Mouse (Mus musculus): Measurements from ENCODE around the gene Rpia. TPM values are rescaled to one million over a fixed set of nuclear protein-coding genes. Genes with fewer than 3 reads are reported as not detected.

Gene Rpia
- polyA plus RNA-seq, 1 experiment from 2014 or later = 3.5 TPM

GRCm38 (mm10) chr6:70768769-70769168 is 23.3 kb downstream of the Rpia start:
- H3K4me2 ChIP-seq (replicated peaks) = no peak overlapping the region
- no peak overlapping the region for H3K27ac ChIP-seq
- WGBS = 41% methylated on average over 6 of the region's 6 CpGs
- H3K4me3 ChIP-seq (replicated peaks) = no peak overlapping the region
- H3K36me3 ChIP-seq = peaks cover 81% of the 10 kb centered on the region
- no peaks in the 10 kb centered on the region for H3K27me3 ChIP-seq
- H3K4me1 ChIP-seq (replicated peaks) = no peaks in the 10 kb centered on the region
- no peak overlapping the region for H3K9ac ChIP-seq (replicated peaks)
- ATAC-seq = peak; percentile 75
- no peaks in the 10 kb centered on the region for H3K9me3 ChIP-seq

- H3K27ac ChIP-seq = no peak overlapping the region
- 92% methylated on average over 8 of the region's 8 CpGs for WGBS
- no peak for ATAC-seq
- H3K27me3 ChIP-seq = no peaks in the 10 kb centered on the region
- no peak overlapping the region for H3K9ac ChIP-seq (replicated peaks)
- H3K4me1 ChIP-seq (replicated peaks) = no peaks in the 10 kb centered on the region
- H3K4me3 ChIP-seq (replicated peaks) = no peak overlapping the region
- no peak overlapping the region for H3K4me2 ChIP-seq (replicated peaks)
- H3K36me3 ChIP-seq = peaks cover 45% of the 10 kb centered on the region
- H3K9me3 ChIP-seq = no peaks in the 10 kb centered on the region
Measured at GRCm38 (mm10) chr6:70765076-70765475, 27.0 kb downstream of the Rpia start.

- H3K4me3 ChIP-seq (replicated peaks) = no peak overlapping the region
- no peaks in the 10 kb centered on the region for H3K9me3 ChIP-seq
- H3K4me1 ChIP-seq (replicated peaks) = no peaks in the 10 kb centered on the region
- no peak overlapping the region for H3K27ac ChIP-seq
- ATAC-seq = no peak
- no peaks in the 10 kb centered on the region for H3K27me3 ChIP-seq
- no peak overlapping the region for H3K9ac ChIP-seq (replicated peaks)
- peaks cover 40% of the 10 kb centered on the region for H3K36me3 ChIP-seq
- no peak overlapping the region for H3K4me2 ChIP-seq (replicated peaks)
- WGBS = 92% methylated on average over 5 of the region's 5 CpGs
Measured at GRCm38 (mm10) chr6:70764551-70764950, 27.5 kb downstream of the Rpia start.

GRCm38 (mm10) chr6:70763881-70764280 is 28.2 kb downstream of the Rpia start:
- 98% methylated on average over 4 of the region's 4 CpGs for WGBS
- ATAC-seq = no peak
- no peak overlapping the region for H3K9ac ChIP-seq (replicated peaks)
- no peaks in the 10 kb centered on the region for H3K27me3 ChIP-seq
- no peak overlapping the region for H3K4me3 ChIP-seq (replicated peaks)
- no peaks in the 10 kb centered on the region for H3K4me1 ChIP-seq (replicated peaks)
- no peak overlapping the region for H3K4me2 ChIP-seq (replicated peaks)
- H3K9me3 ChIP-seq = no peaks in the 10 kb centered on the region
- H3K27ac ChIP-seq = no peak overlapping the region
- peaks cover 36% of the 10 kb centered on the region for H3K36me3 ChIP-seq

- no peaks in the 10 kb centered on the region for H3K27me3 ChIP-seq
- no peak overlapping the region for H3K27ac ChIP-seq
- H3K4me1 ChIP-seq (replicated peaks) = no peaks in the 10 kb centered on the region
- H3K9ac ChIP-seq (replicated peaks) = no peak overlapping the region
- H3K36me3 ChIP-seq = peaks cover 26% of the 10 kb centered on the region
- no peak overlapping the region for H3K4me3 ChIP-seq (replicated peaks)
- WGBS = 90% methylated on average over 6 of the region's 6 CpGs
- no peak for ATAC-seq
- H3K9me3 ChIP-seq = no peaks in the 10 kb centered on the region
- H3K4me2 ChIP-seq (replicated peaks) = no peak overlapping the region
Measured at GRCm38 (mm10) chr6:70762659-70763058, 29.4 kb downstream of the Rpia start.

GRCm38 (mm10) chr6:70760951-70761350 is 31.1 kb downstream of the Rpia start:
- WGBS = 87% methylated on average over 4 of the region's 4 CpGs
- Histone ChIP-seq H3K27me3 (no peaks in the 10 kb centered on the region), H3K4me3 (replicated peaks) (no peak overlapping the region), H3K27ac (no peak overlapping the region), H3K9me3 (no peaks in the 10 kb centered on the region), H3K36me3 (peaks cover 12% of the 10 kb centered on the region), H3K4me2 (replicated peaks) (no peak overlapping the region), H3K9ac (replicated peaks) (no peak overlapping the region), H3K4me1 (replicated peaks) (no peaks in the 10 kb centered on the region)
- ATAC-seq = no peak

- Histone ChIP-seq H3K27ac (no peak overlapping the region), H3K4me1 (replicated peaks) (peaks cover 2% of the 10 kb centered on the region), H3K4me2 (replicated peaks) (no peak overlapping the region), H3K36me3 (no peaks in the 10 kb centered on the region), H3K4me3 (replicated peaks) (no peak overlapping the region), H3K27me3 (no peaks in the 10 kb centered on the region), H3K9me3 (no peaks in the 10 kb centered on the region), H3K9ac (replicated peaks) (no peak overlapping the region)
- no peak for ATAC-seq
- 91% methylated on average over 10 of the region's 10 CpGs for WGBS
Measured at GRCm38 (mm10) chr6:70754833-70755232, 37.2 kb downstream of the Rpia start.

- Histone ChIP-seq H3K27me3 (no peaks in the 10 kb centered on the region), H3K27ac (no peak overlapping the region), H3K36me3 (no peaks in the 10 kb centered on the region), H3K4me1 (replicated peaks) (peaks cover 5% of the 10 kb centered on the region), H3K4me2 (replicated peaks) (no peak overlapping the region), H3K9me3 (no peaks in the 10 kb centered on the region), H3K4me3 (replicated peaks) (no peak overlapping the region), H3K9ac (replicated peaks) (no peak overlapping the region)
- WGBS = 57% methylated on average over 8 of the region's 8 CpGs
- ATAC-seq = no peak
Measured at GRCm38 (mm10) chr6:70752351-70752750, 39.7 kb downstream of the Rpia start.

GRCm38 (mm10) chr6:70751898-70752273 is 40.1 kb downstream of the Rpia start:
- no peaks in the 10 kb centered on the region for H3K9me3 ChIP-seq
- H3K4me3 ChIP-seq (replicated peaks) = no peak overlapping the region
- H3K9ac ChIP-seq (replicated peaks) = no peak overlapping the region
- no peaks in the 10 kb centered on the region for H3K27me3 ChIP-seq
- H3K4me2 ChIP-seq (replicated peaks) = no peak overlapping the region
- H3K4me1 ChIP-seq (replicated peaks) = peaks cover 5% of the 10 kb centered on the region
- H3K36me3 ChIP-seq = no peaks in the 10 kb centered on the region
- WGBS = 76% methylated on average over 6 of the region's 6 CpGs
- no peak for ATAC-seq
- no peak overlapping the region for H3K27ac ChIP-seq

- no peaks in the 10 kb centered on the region for H3K27me3 ChIP-seq
- H3K4me2 ChIP-seq (replicated peaks) = no peak overlapping the region
- 73% methylated on average over 8 of the region's 8 CpGs for WGBS
- H3K27ac ChIP-seq = no peak overlapping the region
- H3K36me3 ChIP-seq = no peaks in the 10 kb centered on the region
- ATAC-seq = no peak
- H3K9ac ChIP-seq (replicated peaks) = no peak overlapping the region
- H3K4me3 ChIP-seq (replicated peaks) = no peak overlapping the region
- H3K4me1 ChIP-seq (replicated peaks) = peaks cover 5% of the 10 kb centered on the region
- H3K9me3 ChIP-seq = no peaks in the 10 kb centered on the region
Measured at GRCm38 (mm10) chr6:70751251-70751897, 40.7 kb downstream of the Rpia start.

GRCm38 (mm10) chr6:70749750-70750149 is 42.3 kb downstream of the Rpia start:
- H3K27me3 ChIP-seq = no peaks in the 10 kb centered on the region
- H3K4me2 ChIP-seq (replicated peaks) = no peak overlapping the region
- no peak overlapping the region for H3K27ac ChIP-seq
- H3K36me3 ChIP-seq = no peaks in the 10 kb centered on the region
- H3K9me3 ChIP-seq = no peaks in the 10 kb centered on the region
- peak; percentile 60 for ATAC-seq
- H3K9ac ChIP-seq (replicated peaks) = no peak overlapping the region
- no peak overlapping the region for H3K4me3 ChIP-seq (replicated peaks)
- H3K4me1 ChIP-seq (replicated peaks) = peaks cover 5% of the 10 kb centered on the region
- 25% methylated on average over 1 of the region's 1 CpGs for WGBS

GRCm38 (mm10) chr6:70747702-70748101 is 44.3 kb downstream of the Rpia start:
- 95% methylated on average over 5 of the region's 5 CpGs for WGBS
- Histone ChIP-seq H3K36me3 (no peaks in the 10 kb centered on the region), H3K4me3 (replicated peaks) (no peak overlapping the region), H3K4me2 (replicated peaks) (no peak overlapping the region), H3K4me1 (replicated peaks) (peaks cover 5% of the 10 kb centered on the region), H3K9ac (replicated peaks) (no peak overlapping the region), H3K27ac (no peak overlapping the region), H3K27me3 (no peaks in the 10 kb centered on the region), H3K9me3 (no peaks in the 10 kb centered on the region)
- no peak for ATAC-seq

- Histone ChIP-seq H3K4me3 (replicated peaks) (no peak overlapping the region), H3K9ac (replicated peaks) (no peak overlapping the region), H3K27me3 (no peaks in the 10 kb centered on the region), H3K4me2 (replicated peaks) (no peak overlapping the region), H3K9me3 (no peaks in the 10 kb centered on the region), H3K27ac (no peak overlapping the region), H3K4me1 (replicated peaks) (no peaks in the 10 kb centered on the region), H3K36me3 (no peaks in the 10 kb centered on the region)
- WGBS = 83% methylated on average over 5 of the region's 5 CpGs
- no peak for ATAC-seq
Measured at GRCm38 (mm10) chr6:70743902-70744301, 48.1 kb downstream of the Rpia start.
